Mouse (Mus musculus) lung, embryonic 15.5 days (tissue): ENCODE data around the gene Hic2. TPM values are rescaled to one million over a fixed set of nuclear protein-coding genes. Genes with fewer than 3 reads are reported as not detected.

Experiments used
- ATAC-seq: fragments of 200-750 bp; cut with Nextera tagmentation; 2 replicates; pipeline ENCODE4 v1.8.0; 2017; ENCODE audit warnings: moderate number of reproducible peaks, borderline replicate concordance; ENCODE audit not compliant: low FRiP score, low TSS enrichment; ENCODE audit errors: extremely low read depth
- H3K27ac ChIP-seq: fragments of 300-500 bp; sonication (generic); 2 replicates; pipeline ENCODE4 v1.5.1; 2015; ENCODE audit warnings: moderate library complexity, mild to moderate bottlenecking, inconsistent platforms
- H3K27me3 ChIP-seq: fragments of 300-500 bp; sonication (generic); 2 replicates; pipeline ENCODE4 v1.6.1; 2015; ENCODE audit warnings: inconsistent platforms
- H3K36me3 ChIP-seq: fragments of 300-500 bp; sonication (generic); 2 replicates; pipeline ENCODE4 v1.6.1; 2015; ENCODE audit warnings: inconsistent platforms
- H3K4me1 ChIP-seq: fragments of 300-500 bp; sonication (generic); 2 replicates; pipeline ENCODE4 v1.6.1; 2015; ENCODE audit warnings: inconsistent platforms
- H3K4me2 ChIP-seq: fragments of 300-500 bp; sonication (generic); 2 replicates; pipeline ENCODE4 v1.6.1; 2015; ENCODE audit warnings: inconsistent platforms, mild to moderate bottlenecking, moderate library complexity
- H3K4me3 ChIP-seq: fragments of 300-500 bp; sonication (generic); 2 replicates; pipeline ENCODE4 v1.5.1; 2015; ENCODE audit warnings: mild to moderate bottlenecking, inconsistent platforms
- H3K9ac ChIP-seq: fragments of 300-500 bp; sonication (generic); 2 replicates; pipeline ENCODE4 v1.6.1; 2015; ENCODE audit warnings: inconsistent platforms
- H3K9me3 ChIP-seq: fragments of 300-500 bp; sonication (generic); 2 replicates; pipeline ENCODE4 v1.6.1; 2016; ENCODE audit warnings: inconsistent platforms
- WGBS: fragments of 180-500 bp; shearing (Covaris S2); methylation state at CpG from one replicate; pipeline ENCODE4 v1.1.7; 2015; 5-methylcytosine and 5-hydroxymethylcytosine counted together
- polyA plus RNA-seq: library from polyadenylated mRNA; unstranded; fragments of >200 nt; fragmentation: Nextera tagmentation; extraction: Ambion mirVana; gene quantifications from 2 replicates; pipeline ENCODE4 v1.2.1, GENCODE M21; 2015

Hic2 gene
- 4.3 TPM in 2 replicates for polyA plus RNA-seq

DNA sequence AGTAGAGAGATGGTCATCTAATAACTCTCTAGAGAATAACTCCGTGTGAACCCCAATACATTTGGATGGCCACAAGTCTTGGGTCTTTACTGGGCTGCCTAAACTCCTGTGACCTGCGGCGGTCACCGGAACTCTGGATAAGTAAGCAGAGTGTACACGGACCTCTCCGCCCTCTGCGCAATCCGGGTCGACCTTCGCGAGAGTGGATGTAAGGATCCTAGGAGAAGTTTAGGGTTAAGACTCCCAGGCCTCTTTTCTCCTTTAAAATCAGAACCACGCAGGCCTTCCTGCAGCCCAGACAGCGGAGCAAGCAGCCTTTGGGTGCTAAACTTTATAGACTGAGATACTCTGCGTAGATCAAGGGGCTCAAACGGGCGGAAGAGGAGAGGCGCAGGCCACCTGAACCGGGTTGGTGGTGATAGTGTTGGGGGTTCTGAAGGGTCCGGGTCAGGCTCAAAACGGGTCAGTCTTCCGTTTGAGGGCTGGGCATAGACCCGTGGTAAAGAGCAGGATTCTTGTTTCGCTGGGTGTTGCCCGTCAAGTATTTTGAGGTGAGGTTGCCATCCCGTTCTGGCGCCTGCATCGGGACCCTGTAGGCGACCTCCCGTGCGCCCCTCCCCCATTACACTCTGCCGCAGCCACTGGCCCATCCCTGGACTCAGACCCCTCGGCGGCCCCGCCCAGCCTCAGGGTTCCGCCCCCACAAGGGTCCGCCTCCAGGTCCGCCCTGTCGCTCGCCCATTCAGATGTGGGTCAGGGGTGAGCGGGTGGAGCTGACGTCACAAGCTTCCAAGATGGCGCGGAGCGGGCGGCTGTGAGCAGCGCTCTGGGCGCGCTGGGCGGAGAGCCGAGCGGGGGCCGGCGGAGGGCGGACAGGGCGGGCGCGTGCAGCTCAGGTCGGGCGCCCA, at the start of gene Hic2:
Gene Hic2 (plus strand): TSS at position 779 of the 908 bp plus-strand sequence.
- H3K27me3 ChIP-seq = no peaks in the 10 kb centered on the region
- peak within 1 kb of the TSS; percentile 91 for H3K4me2 ChIP-seq
- H3K4me3 ChIP-seq = peak within 1 kb of the TSS; percentile 84
- 1% methylated on average over 57 of the region's 59 CpGs for WGBS
- H3K9ac ChIP-seq = peak within 1 kb of the TSS; percentile 85
- H3K4me1 ChIP-seq = peaks cover 37% of the 10 kb centered on the region
- peak; percentile 99 for ATAC-seq
- H3K9me3 ChIP-seq = no peaks in the 10 kb centered on the region
- H3K36me3 ChIP-seq = no peaks in the 10 kb centered on the region
- peak within 1 kb of the TSS; percentile 86 for H3K27ac ChIP-seq

- H3K4me1 ChIP-seq = no peaks in the 10 kb centered on the region
- no peak overlapping the region for H3K4me3 ChIP-seq
- H3K9me3 ChIP-seq = no peaks in the 10 kb centered on the region
- H3K27ac ChIP-seq = no peak overlapping the region
- no peak for ATAC-seq
- H3K4me2 ChIP-seq = no peak overlapping the region
- H3K36me3 ChIP-seq = peaks cover 12% of the 10 kb centered on the region
- no peak overlapping the region for H3K9ac ChIP-seq
- H3K27me3 ChIP-seq = no peaks in the 10 kb centered on the region
Measured at GRCm38 (mm10) chr16:17185475-17185874, 47.9 kb upstream of the Hic2 start.

GRCm38 (mm10) chr16:17193823-17194222, 39.5 kb upstream of the Hic2 start:
- no peak overlapping the region for H3K4me2 ChIP-seq
- WGBS = 97% methylated on average over 4 of the region's 4 CpGs
- no peak overlapping the region for H3K27ac ChIP-seq
- H3K9me3 ChIP-seq = no peaks in the 10 kb centered on the region
- H3K9ac ChIP-seq = no peak overlapping the region
- H3K4me1 ChIP-seq = 0 out of 2 replicates have a peak, but pooled peaks cover 5% of the 10 kb centered on the region
- H3K4me3 ChIP-seq = no peak overlapping the region
- H3K27me3 ChIP-seq = no peaks in the 10 kb centered on the region
- ATAC-seq = no peak
- H3K36me3 ChIP-seq = peaks cover 6% of the 10 kb centered on the region; the same call in 1 of the 2 replicates

- peak overlapping the region; percentile 60 for H3K4me2 ChIP-seq
- WGBS = 2% methylated on average over 24 of the region's 24 CpGs
- ATAC-seq = no peak
Measured at GRCm38 (mm10) chr16:17200121-17200952, 33.0 kb upstream of the Hic2 start.

DNA sequence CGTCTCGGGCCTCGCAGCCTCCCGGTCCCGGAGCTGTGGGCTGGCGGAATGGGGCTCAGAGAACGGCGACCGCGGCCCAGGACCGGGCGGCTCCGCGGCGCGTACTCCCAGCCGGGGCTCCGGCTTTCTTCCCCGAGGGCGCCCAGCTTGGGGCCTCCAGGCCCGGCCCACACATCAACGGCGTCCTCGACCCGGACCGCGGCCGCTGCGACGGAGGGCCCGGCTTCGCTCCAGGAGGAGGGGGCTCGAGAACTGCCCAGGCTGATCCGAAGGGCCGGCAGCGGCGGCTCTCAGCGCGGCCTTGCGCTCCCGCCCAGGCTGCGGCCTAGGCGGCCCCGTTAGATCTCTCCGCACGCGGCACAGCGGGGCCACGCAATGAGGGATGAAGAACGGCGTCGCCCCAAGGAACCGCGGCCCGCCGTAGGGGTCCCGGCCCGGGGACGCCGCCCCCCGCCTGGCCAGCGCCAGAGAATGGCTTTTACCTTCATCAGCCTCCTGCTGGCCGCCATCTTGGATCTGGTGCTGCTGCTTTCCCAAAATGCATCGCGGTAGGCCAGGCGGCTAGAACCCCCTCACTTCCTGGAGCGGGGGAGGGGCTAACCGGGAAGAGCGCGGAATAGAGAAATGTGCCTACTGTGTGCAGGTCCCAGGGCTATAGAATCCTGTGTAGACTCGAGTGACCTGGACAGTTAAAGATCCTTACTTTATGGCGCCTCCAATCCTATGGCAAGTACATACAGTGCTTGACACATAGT, 32.2 kb upstream of the Hic2 start:
- Histone ChIP-seq H3K4me1 (peaks cover 20% of the 10 kb centered on the region), H3K9ac (peak overlapping the region; percentile 100), H3K27me3 (peaks cover 1% of the 10 kb centered on the region; the same call in 1 of the 2 replicates), H3K9me3 (no peaks in the 10 kb centered on the region), H3K4me3 (peak overlapping the region; percentile 100), H3K4me2 (peak overlapping the region; percentile 60), H3K36me3 (no peaks in the 10 kb centered on the region), H3K27ac (peak overlapping the region; percentile 74)
- peak; percentile 91 for ATAC-seq
- WGBS = 1% methylated on average over 65 of the region's 72 CpGs

More at GRCm38 (mm10) chr16:17200121-17200952, 33.0 kb upstream of the Hic2 start:
- Histone ChIP-seq H3K9ac (peak overlapping the region; percentile 100), H3K9me3 (no peaks in the 10 kb centered on the region), H3K4me1 (peaks cover 20% of the 10 kb centered on the region), H3K27ac (peak overlapping the region; percentile 74), H3K4me3 (peak overlapping the region; percentile 100), H3K36me3 (no peaks in the 10 kb centered on the region), H3K27me3 (no peaks in the 10 kb centered on the region)

GRCm38 (mm10) chr16:17201977-17202376, 31.4 kb upstream of the Hic2 start:
- ATAC-seq = peak; percentile 41; the same call in 1 of the 2 replicates
- Histone ChIP-seq H3K4me2 (no peak overlapping the region), H3K27ac (no peak overlapping the region), H3K9me3 (no peaks in the 10 kb centered on the region), H3K9ac (no peak overlapping the region), H3K4me3 (no peak overlapping the region), H3K4me1 (peaks cover 20% of the 10 kb centered on the region), H3K36me3 (no peaks in the 10 kb centered on the region), H3K27me3 (peaks cover 9% of the 10 kb centered on the region; the same call in 1 of the 2 replicates)
- WGBS = 36% methylated on average over 2 of the region's 2 CpGs

DNA sequence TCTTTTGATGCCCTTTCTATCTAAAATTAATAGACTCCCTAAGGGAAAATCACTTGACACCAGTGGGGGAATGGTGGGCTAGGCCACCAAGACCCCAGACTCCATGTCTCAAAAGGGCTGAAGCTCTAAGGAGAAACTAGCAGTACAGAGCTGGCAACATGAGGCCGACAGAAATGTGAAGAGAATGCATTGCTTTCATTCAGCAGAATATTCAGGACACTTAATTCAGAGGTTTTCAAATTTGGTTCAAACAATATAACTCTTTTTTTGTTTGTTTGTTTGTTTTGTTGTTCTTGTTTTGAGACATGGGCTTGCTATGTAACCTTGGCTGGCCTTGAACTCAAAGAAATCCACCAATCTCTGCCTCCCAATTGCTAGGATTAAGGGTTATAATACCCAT, 30.8 kb upstream of the Hic2 start, which contains the start of gene Ube2l3:
Gene Ube2l3 (minus strand): TSS at position 101 of the 400 bp plus-strand sequence.
- Histone ChIP-seq H3K27ac (no peak within 1 kb of the TSS), H3K4me1 (peaks cover 20% of the 10 kb centered on the region), H3K9ac (peak within 1 kb of the TSS; percentile 100), H3K4me2 (peak within 1 kb of the TSS; percentile 60), H3K36me3 (no peaks in the 10 kb centered on the region), H3K9me3 (no peaks in the 10 kb centered on the region), H3K4me3 (peak within 1 kb of the TSS; percentile 100), H3K27me3 (peaks cover 12% of the 10 kb centered on the region; the same call in 1 of the 2 replicates)
- WGBS = 79% methylated on average over 1 of the region's 1 CpGs
- ATAC-seq = no peak

DNA sequence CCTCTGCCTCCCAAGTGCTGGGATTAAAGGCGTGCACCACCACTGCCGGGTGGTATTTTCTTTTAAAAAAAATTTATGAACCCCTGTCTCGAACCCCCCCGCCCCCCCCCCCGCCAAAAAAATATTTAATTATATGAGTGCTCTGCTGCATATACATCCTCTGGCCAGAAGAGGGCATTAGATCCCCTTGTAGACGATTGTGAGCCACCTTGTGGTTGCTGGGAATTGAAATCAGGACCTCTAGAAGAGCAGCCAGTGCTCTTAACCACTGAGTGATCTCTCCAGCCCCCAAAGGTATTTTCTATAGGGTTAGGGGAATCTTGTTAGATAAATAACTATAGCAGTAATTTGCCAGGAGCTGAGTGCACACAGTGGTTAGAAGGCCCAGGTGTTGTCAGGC, 28.4 kb upstream of the Hic2 start:
- no peaks in the 10 kb centered on the region for H3K36me3 ChIP-seq
- no peak for ATAC-seq
- H3K4me1 ChIP-seq = peaks cover 25% of the 10 kb centered on the region
- H3K4me2 ChIP-seq = no peak overlapping the region
- no peaks in the 10 kb centered on the region for H3K9me3 ChIP-seq
- peaks cover 28% of the 10 kb centered on the region for H3K27me3 ChIP-seq
- no peak overlapping the region for H3K4me3 ChIP-seq
- 2% methylated on average over 6 of the region's 6 CpGs for WGBS
- no peak overlapping the region for H3K27ac ChIP-seq
- H3K9ac ChIP-seq = no peak overlapping the region

GRCm38 (mm10) chr16:17208389-17209361, 24.7 kb upstream of the Hic2 start, which contains the start of gene Rimbp3:
TSS of gene Rimbp3 (plus strand) at chr16:17208603.
- Histone ChIP-seq H3K9me3 (no peaks in the 10 kb centered on the region), H3K36me3 (no peaks in the 10 kb centered on the region), H3K9ac (peak within 1 kb of the TSS; percentile 41), H3K27me3 (peaks cover 50% of the 10 kb centered on the region), H3K4me2 (peak within 1 kb of the TSS; percentile 99), H3K27ac (no peak within 1 kb of the TSS), H3K4me3 (peak within 1 kb of the TSS; percentile 51), H3K4me1 (peaks cover 20% of the 10 kb centered on the region)
- under 1% methylated on average over 85 of the region's 85 CpGs for WGBS
- peak; percentile 78 for ATAC-seq

GRCm38 (mm10) chr16:17209404-17209960, 23.9 kb upstream of the Hic2 start:
- H3K9ac ChIP-seq = peak overlapping the region; percentile 23
- ATAC-seq = peak; percentile 9; the same call in 1 of the 2 replicates
- H3K36me3 ChIP-seq = no peaks in the 10 kb centered on the region
- H3K4me2 ChIP-seq = peak overlapping the region; percentile 99
- H3K4me3 ChIP-seq = peak overlapping the region; percentile 51
- 1% methylated on average over 37 of the region's 37 CpGs for WGBS
- H3K27me3 ChIP-seq = peaks cover 50% of the 10 kb centered on the region
- H3K4me1 ChIP-seq = peaks cover 20% of the 10 kb centered on the region
- H3K27ac ChIP-seq = peak overlapping the region; percentile 12; the same call in 1 of the 2 replicates
- no peaks in the 10 kb centered on the region for H3K9me3 ChIP-seq
